Mouse (Mus musculus) lung, adult 2 months (tissue): Measurements from ENCODE around the gene Eid1.

Experiments
- CTCF ChIP-seq: fragments of 200-500 bp; IDR thresholded peaks from 2 replicates; pipeline ENCODE4 v1.5.1; 2011; ENCODE audit warnings: mild to moderate bottlenecking, low read length, control low read depth; ENCODE audit not compliant: insufficient read depth
- POLR2A ChIP-seq: fragments of 200-500 bp; IDR thresholded peaks from 2 replicates; pipeline ENCODE4 v1.6.1; 2011; ENCODE audit warnings: low read depth, mild to moderate bottlenecking, control low read depth, low read length, borderline replicate concordance; ENCODE audit errors: extremely low read depth

DNA sequence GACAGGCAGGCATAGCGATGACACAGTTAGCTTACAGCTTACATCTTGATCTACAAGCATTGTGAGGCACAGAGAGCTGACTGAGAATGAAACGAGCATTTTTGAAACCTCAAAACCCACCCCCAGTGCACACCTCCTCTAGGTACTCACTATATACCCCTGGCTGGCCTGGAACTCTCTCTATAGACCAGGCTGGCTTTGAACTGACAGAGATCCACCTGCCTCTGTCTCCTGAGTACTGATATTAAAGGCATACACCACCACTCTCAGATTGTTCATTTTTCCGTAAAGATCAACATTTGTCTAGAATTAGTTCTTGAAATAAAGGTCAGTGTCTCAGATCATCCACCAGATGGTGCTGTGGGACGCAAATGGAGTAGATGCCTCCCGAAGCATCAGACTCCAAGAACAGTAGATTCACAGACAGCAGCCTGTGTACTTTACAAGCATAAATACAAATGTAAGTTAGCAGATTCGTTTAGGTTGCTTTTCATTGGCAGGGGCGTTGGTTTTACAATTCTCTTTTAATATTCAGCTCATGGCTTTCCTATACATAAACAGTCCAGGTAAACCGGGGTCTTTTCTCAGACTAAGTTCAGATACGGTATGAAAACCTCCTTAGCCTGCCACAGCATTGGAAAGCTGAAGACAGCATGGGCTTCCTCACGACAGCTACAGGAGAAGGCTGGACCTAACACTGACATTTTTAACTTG, 12.9 kb upstream of the Eid1 start:
- TF ChIP-seq CTCF (peak; percentile 69), POLR2A (no peak)
